Mouse (Mus musculus) kidney, adult 2 months (tissue): ENCODE results near the gene Myh14.

Source experiments
- CTCF ChIP-seq: fragments of 200-500 bp; conservative IDR thresholded peaks from 2 replicates; pipeline ENCODE4 v1.5.1; 2011; ENCODE audit warnings: low read depth, mild to moderate bottlenecking, control low read depth, low read length, moderate library complexity, mixed read lengths; ENCODE audit not compliant: insufficient read depth, insufficient read length
- POLR2A ChIP-seq: fragments of 200-500 bp; IDR thresholded peaks from one replicate; pipeline ENCODE4 v1.6.1; 2011; ENCODE audit warnings: low read depth, low read length, control low read depth

GRCm38 (mm10) chr7:44563284-44563683 lies 107.4 kb downstream of the Myh14 start:
- TF ChIP-seq CTCF: no peak
- TF ChIP-seq POLR2A: no peak
